18 mouse cellular contexts compared by ENCODE assay signal in genomic region chr8:46414874-46415273, GRCm38 (mm10). TPM values are rescaled to one million over a fixed set of nuclear protein-coding genes. Genes with fewer than 3 reads are reported as not detected.
DNase-seq lines count a peak whose midpoint lies in the region; ATAC-seq lines count a peak whose summit lies in the region.
"Had no signal": no experiment of that assay in that cellular context is flagged by ENCODE, and none has a peak within 500 bp of the region (broad histone marks: within the 10 kb centered on the region; RNA-seq: fewer than 3 reads in every experiment).

No protein-coding gene starts in this region.

- H3K4me3 ChIP-seq in heart, embryonic 14.5 days (ENCODE audit: control insufficient read depth in 1 of 2, insufficient read depth in 1 of 2, low read depth in 1 of 2, low read length in 2 of 2): no peak overlapping the region
- H3K4me3 ChIP-seq in midbrain, embryonic 15.5 days: no peak overlapping the region
- H3K4me3 ChIP-seq: embryonic facial prominence, embryonic 15.5 days; hindbrain, embryonic 12.5 days; left cerebral cortex, adult 2 months; limb, embryonic 13.5 days; megakaryocyte, embryonic 14.5 days had no signal

- H3K4me2 ChIP-seq in heart, embryonic 14.5 days (ENCODE audit: low read length): no peak overlapping the region
- H3K4me2 ChIP-seq in midbrain, embryonic 15.5 days: no peak overlapping the region
- H3K4me2 ChIP-seq: embryonic facial prominence, embryonic 15.5 days; hindbrain, embryonic 12.5 days; limb, embryonic 13.5 days had no signal

- H3K36me3 ChIP-seq in heart, embryonic 14.5 days (ENCODE audit: control insufficient read depth, insufficient read depth, low read length): no peaks in the 10 kb centered on the region
- no peaks in the 10 kb centered on the region for H3K36me3 ChIP-seq in midbrain, embryonic 15.5 days (replicated peaks)
- H3K36me3 ChIP-seq: embryonic facial prominence, embryonic 15.5 days; hindbrain, embryonic 12.5 days; limb, embryonic 13.5 days had no signal

- ATAC-seq in heart, embryonic 14.5 days (ENCODE audit: insufficient number of reproducible peaks, insufficient read depth, low FRiP score, low read depth): peak; percentile 71
- ATAC-seq in midbrain, embryonic 15.5 days (replicated peaks): no peak
- no peak for ATAC-seq in granulocyte monocyte progenitor cell, adult 5-6 weeks (replicated peaks; ENCODE audit: poor library complexity, severe bottlenecking)
- ATAC-seq: forebrain, embryonic 16.5 days; intestine, postnatal 0 days had no signal

- H3K4me1 ChIP-seq in heart, embryonic 14.5 days (ENCODE audit: control insufficient read depth in 2 of 2, insufficient read depth in 2 of 2, low read length in 2 of 2): peaks cover 7 to 12% of the 10 kb centered on the region in 2 experiments; a peak in 3 of 4 replicates
- no peaks in the 10 kb centered on the region for H3K4me1 ChIP-seq in midbrain, embryonic 15.5 days
- H3K4me1 ChIP-seq: embryonic facial prominence, embryonic 15.5 days; hindbrain, embryonic 12.5 days; limb, embryonic 13.5 days; megakaryocyte, embryonic 14.5 days had no signal

- 26% methylated on average over 6 of the region's 6 CpGs for WGBS in heart, embryonic 14.5 days
- 88% methylated on average over 6 of the region's 6 CpGs for WGBS in midbrain, embryonic 15.5 days

- intact Hi-C loops in heart, postnatal 25 days (cut with DNase I): no loop called here

- peak overlapping the region; percentile 92 to 96 for H3K27ac ChIP-seq in heart, embryonic 14.5 days (replicated peaks in 1 of 2; ENCODE audit: control insufficient read depth in 1 of 2, insufficient read depth in 1 of 2, low read depth in 2 of 2, low read length in 2 of 2)
- no peak overlapping the region for H3K27ac ChIP-seq in midbrain, embryonic 15.5 days
- H3K27ac ChIP-seq: embryonic facial prominence, embryonic 15.5 days; hindbrain, embryonic 12.5 days; left cerebral cortex, adult 2 months; limb, embryonic 13.5 days had no signal

- H3K9ac ChIP-seq in heart, embryonic 14.5 days (ENCODE audit: low read length): no peak overlapping the region
- no peak overlapping the region for H3K9ac ChIP-seq in midbrain, embryonic 15.5 days
- H3K9ac ChIP-seq: embryonic facial prominence, embryonic 15.5 days; hindbrain, embryonic 12.5 days; limb, embryonic 13.5 days had no signal

- no peaks in the 10 kb centered on the region for H3K27me3 ChIP-seq in heart, embryonic 14.5 days (ENCODE audit: control insufficient read depth, insufficient read depth, low read length)
- no peaks in the 10 kb centered on the region for H3K27me3 ChIP-seq in midbrain, embryonic 15.5 days (replicated peaks)
- H3K27me3 ChIP-seq: embryonic facial prominence, embryonic 15.5 days; hindbrain, embryonic 12.5 days; limb, embryonic 13.5 days; megakaryocyte, embryonic 14.5 days had no signal

- peak; percentile 91 for DNase-seq in heart, adult 11 months
- no peak for DNase-seq in heart, postnatal 25 days (ENCODE audit: low spot score)
- DNase-seq in adrenal gland, adult 2 months: peak; percentile 53
- peak; percentile 11 for DNase-seq in gastrocnemius, postnatal 10 days
- no peak for DNase-seq in frontal cortex, postnatal 10 days (ENCODE audit: low spot score in 2 of 2)
- DNase-seq: B cell, adult 2 months; lung, adult 2 months; thymus, postnatal 36 days had no signal

- H3K9me3 ChIP-seq in heart, embryonic 14.5 days (ENCODE audit: control insufficient read depth, low read length): no peaks in the 10 kb centered on the region
- no peaks in the 10 kb centered on the region for H3K9me3 ChIP-seq in midbrain, embryonic 15.5 days
- H3K9me3 ChIP-seq: embryonic facial prominence, embryonic 15.5 days; limb, embryonic 13.5 days had no signal

RNA-seq across cellular contexts. Expression of gene Acsl1, which starts 56.0 kb away (rescaled TPM):
- total RNA-seq in heart, postnatal 25 days (2021): 100 to 1,000 TPM; 842 to 883 TPM
- total RNA-seq in adrenal gland, adult 2 months (2021): 100 to 1,000 TPM; 620 to 836 TPM
- polyA plus RNA-seq in adrenal gland, adult 2 months (2012; rRNA removed): 85.5 and 136 TPM in 2 replicates
- total RNA-seq in gastrocnemius, postnatal 10 days (2021): 100 to 1,000 TPM; 230 to 244 TPM
- polyA plus RNA-seq in heart, embryonic 14.5 days (2014; fragmentation: Nextera tagmentation; extraction: Ambion mirVana): 44.1 and 51.1 TPM in 2 replicates
- polyA plus RNA-seq in midbrain, embryonic 15.5 days (2015; fragmentation: Nextera tagmentation; extraction: Ambion mirVana): 17.2 and 18.8 TPM in 2 replicates
- total RNA-seq in granulocyte monocyte progenitor cell, adult 5-6 weeks (2014; fragmentation: Nextera tagmentation): 55.7 and 60.2 TPM in 2 replicates
- 75.4 and 121 TPM in 2 replicates for total RNA-seq in granulocyte monocyte progenitor cell, adult 5-6 weeks (2017)

Comparison
In these comparisons a context has a peak if more than half of its experiments do, and no peak if none do; other contexts are left out.
1. DNase-seq: peak in heart, adult 11 months (single experiment), adrenal gland, adult 2 months (single experiment) and gastrocnemius, postnatal 10 days (single experiment); none in heart, postnatal 25 days (single experiment) and frontal cortex, postnatal 10 days (0 of 2).